Mouse (Mus musculus) left cerebral cortex, postnatal 14 days (tissue): ENCODE data around the gene Slc36a2. TPM values are rescaled to one million over a fixed set of nuclear protein-coding genes. Genes with fewer than 3 reads are reported as not detected.

Source experiments
- DNase-seq, 2 experiments: peaks; one replicate each; pipeline ENCODE4 v3.0.0; 2021 to 2022; ENCODE audit warnings: low spot score in 2 of 2, mixed read lengths in 1 of 2
- intact Hi-C: fragments of 180-260 bp; cut with DNase I; formaldehyde crosslinking; loops from one replicate; pipeline ENCODE4 v1.15.1; 2025
- total RNA-seq, 2 experiments: library from RNA; stranded (reverse); gene quantifications; 2 replicates each; pipeline ENCODE4 v1.2.3; 2021

Gene Slc36a2
- total RNA-seq, 2 experiments from 2014 or later, result 0.26 to 0.42 TPM

- intact Hi-C loops, result no loop called here
- DNase-seq, result no peak
These were observed 75.2 kb downstream of the Slc36a2 start for GRCm38 (mm10) chr11:55109521-55110300.

Other genes starting within 250 kb of the Slc36a2 start
- gene Tnip1, start 222.2 kb downstream of the Slc36a2 start, total RNA-seq, result 10 to 100 TPM; 32.4 to 35.0 TPM
- 10 to 100 TPM; 84.5 to 90.8 TPM for gene Anxa6, start 151.6 kb downstream of the Slc36a2 start, total RNA-seq
- gene Ccdc69, start 106.9 kb downstream of the Slc36a2 start, total RNA-seq, result under 1 TPM; 0.27 to 0.55 TPM
- 10 to 100 TPM; 48.6 to 49.2 TPM for gene Gm2a, start 87.0 kb downstream of the Slc36a2 start, total RNA-seq
- gene Slc36a3, start 33.4 kb downstream of the Slc36a2 start, total RNA-seq, result not detected
- gene Slc36a1, start 19.3 kb upstream of the Slc36a2 start, total RNA-seq, result 10 to 100 TPM; 71.8 to 77.3 TPM
- gene Fat2, start 151.5 kb upstream of the Slc36a2 start, total RNA-seq, result 1 to 10 TPM in 1 of 2 experiments, under 1 TPM in 1; 0.51 to 1.3 TPM
- 100 to 1,000 TPM; 371 to 390 TPM for gene Sparc, start 238.1 kb upstream of the Slc36a2 start, total RNA-seq